14 mouse cellular contexts compared by ENCODE assay signal in the genomic region with DNA sequence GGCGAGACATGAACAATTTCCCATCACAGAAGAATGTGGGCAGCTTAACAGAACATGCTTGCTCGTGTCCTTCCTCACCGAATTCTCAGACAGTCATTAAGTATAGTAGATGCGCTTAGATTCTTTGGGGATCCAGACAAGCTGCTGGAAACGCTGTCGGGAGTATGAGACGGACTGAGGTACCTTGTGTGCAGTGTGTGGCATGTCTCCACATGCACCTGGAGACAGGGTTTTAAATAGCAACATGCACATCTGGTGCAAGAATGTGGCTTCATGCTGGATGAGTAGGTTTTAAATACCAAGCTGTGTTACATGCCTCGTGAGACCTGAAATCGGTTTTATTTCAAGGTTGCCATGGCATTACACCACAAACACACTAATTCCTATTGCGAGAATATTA.
A peak's percentile ranks its signal among the peaks of the same experiment; 100 is the strongest.
DNase-seq lines count a peak whose midpoint lies in the region; ATAC-seq and TF ChIP-seq lines count a peak whose summit lies in the region.
"Had no signal": no experiment of that assay in that cellular context is flagged by ENCODE, and none has a peak within 500 bp of the region (broad histone marks: within the 10 kb centered on the region; RNA-seq: fewer than 3 reads in every experiment).

No protein-coding gene starts in this region.

- no peak for TF ChIP-seq CTCF in brain, embryonic 14.5 days (IDR thresholded peaks at IDR 0.05; ENCODE audit: borderline replicate concordance, extremely low read depth, insufficient read depth, insufficient read length)

- H3K9ac ChIP-seq in limb, embryonic 14.5 days (ENCODE audit: low read depth, low read length, severe bottlenecking) = no peak overlapping the region
- no peak overlapping the region for H3K9ac ChIP-seq in kidney, embryonic 16.5 days (replicated peaks; ENCODE audit: low read length)
- no peak overlapping the region for H3K9ac ChIP-seq in midbrain, embryonic 15.5 days
- H3K9ac ChIP-seq: liver, embryonic 12.5 days had no signal

- no peaks in the 10 kb centered on the region for H3K27me3 ChIP-seq in limb, embryonic 14.5 days (ENCODE audit: control insufficient read depth, insufficient read depth, low read length)
- H3K27me3 ChIP-seq in kidney, embryonic 16.5 days (ENCODE audit: insufficient read depth, low read length) = no peaks in the 10 kb centered on the region
- no peaks in the 10 kb centered on the region for H3K27me3 ChIP-seq in midbrain, embryonic 15.5 days (replicated peaks)
- H3K27me3 ChIP-seq: liver, embryonic 12.5 days had no signal

- peak; percentile 4 for ATAC-seq in CD4-positive, CD25-positive, alpha-beta regulatory T cell, adult 4 months
- peak; percentile 51 for ATAC-seq in limb, embryonic 14.5 days (ENCODE audit: low FRiP score, low read depth)
- no peak; the same call in 1 of the 2 replicates for ATAC-seq in kidney, embryonic 16.5 days (ENCODE audit: low FRiP score, low TSS enrichment)
- no peak for ATAC-seq in midbrain, embryonic 15.5 days (replicated peaks)
- ATAC-seq: liver, embryonic 12.5 days had no signal

- peaks cover 54% of the 10 kb centered on the region for H3K9me3 ChIP-seq in limb, embryonic 14.5 days (ENCODE audit: control insufficient read depth, low read length)
- peaks cover 66% of the 10 kb centered on the region for H3K9me3 ChIP-seq in kidney, embryonic 16.5 days (ENCODE audit: low read length)
- peaks cover 59% of the 10 kb centered on the region for H3K9me3 ChIP-seq in midbrain, embryonic 15.5 days

- H3K4me2 ChIP-seq in limb, embryonic 14.5 days (replicated peaks; ENCODE audit: low read depth, low read length, severe bottlenecking) = no peak overlapping the region
- no peak overlapping the region for H3K4me2 ChIP-seq in kidney, embryonic 16.5 days (replicated peaks; ENCODE audit: low read depth, low read length)
- H3K4me2 ChIP-seq in midbrain, embryonic 15.5 days = no peak overlapping the region
- H3K4me2 ChIP-seq: liver, embryonic 12.5 days had no signal

- WGBS in limb, embryonic 14.5 days = 68% methylated on average over 10 of the region's 10 CpGs
- 82% methylated on average over 10 of the region's 10 CpGs for WGBS in kidney, embryonic 16.5 days
- 81% methylated on average over 10 of the region's 10 CpGs for WGBS in midbrain, embryonic 15.5 days

- H3K4me1 ChIP-seq in limb, embryonic 14.5 days (ENCODE audit: control insufficient read depth, insufficient read depth, low read length) = no peaks in the 10 kb centered on the region
- H3K4me1 ChIP-seq in kidney, embryonic 16.5 days (ENCODE audit: insufficient read depth, low read length) = no peaks in the 10 kb centered on the region
- H3K4me1 ChIP-seq in midbrain, embryonic 15.5 days = no peaks in the 10 kb centered on the region
- H3K4me1 ChIP-seq: liver, embryonic 12.5 days had no signal

- no peak for TF ChIP-seq POLR2A in brain, embryonic 14.5 days (IDR thresholded peaks at IDR 0.05; ENCODE audit: borderline replicate concordance, extremely low read depth, insufficient read depth, insufficient read length, poor library complexity, severe bottlenecking)
- TF ChIP-seq POLR2A in limb, embryonic 14.5 days (IDR thresholded peaks at IDR 0.05; ENCODE audit: borderline replicate concordance, extremely low read depth, insufficient read depth, insufficient read length) = no peak

- H3K36me3 ChIP-seq in limb, embryonic 14.5 days (ENCODE audit: control insufficient read depth, insufficient read depth, low read length) = no peaks in the 10 kb centered on the region
- H3K36me3 ChIP-seq in kidney, embryonic 16.5 days (ENCODE audit: insufficient read depth, low read length) = no peaks in the 10 kb centered on the region
- no peaks in the 10 kb centered on the region for H3K36me3 ChIP-seq in midbrain, embryonic 15.5 days (replicated peaks)
- H3K36me3 ChIP-seq: liver, embryonic 12.5 days had no signal

- peak; percentile 38 for DNase-seq in layer of hippocampus, adult 11-12 months (ENCODE audit: low spot score)
- no peak for DNase-seq in layer of hippocampus, postnatal 10 days (ENCODE audit: low spot score in 2 of 2)
- peak; percentile 34 for DNase-seq in brain, embryonic 14.5 days (ENCODE audit: low read depth)
- peak; percentile 65 for DNase-seq in limb, embryonic 14.5 days (ENCODE audit: low spot score)
- no peak for DNase-seq in natural killer cell, adult 2 months (ENCODE audit: low spot score in 2 of 2)
- DNase-seq: adrenal gland, postnatal 14 days; heart, adult 2 months; heart, postnatal 36 days; layer of hippocampus, postnatal 36 days; lung, postnatal 36 days had no signal

- no peak overlapping the region for H3K4me3 ChIP-seq in limb, embryonic 14.5 days (replicated peaks; ENCODE audit: low read length)
- H3K4me3 ChIP-seq in kidney, embryonic 16.5 days (ENCODE audit: low read length) = no peak overlapping the region
- H3K4me3 ChIP-seq in midbrain, embryonic 15.5 days = no peak overlapping the region
- H3K4me3 ChIP-seq: heart, adult 2 months; liver, embryonic 12.5 days had no signal

- no peak overlapping the region for H3K27ac ChIP-seq in limb, embryonic 14.5 days (replicated peaks; ENCODE audit: low read depth, low read length)
- H3K27ac ChIP-seq in kidney, embryonic 16.5 days (ENCODE audit: low read length) = no peak overlapping the region
- H3K27ac ChIP-seq in midbrain, embryonic 15.5 days = no peak overlapping the region
- H3K27ac ChIP-seq: heart, adult 2 months; liver, embryonic 12.5 days had no signal

Comparison
In these comparisons a context has a peak if more than half of its experiments do, and no peak if none do; other contexts are left out.
1. DNase-seq: peak in layer of hippocampus, adult 11-12 months (single experiment), brain, embryonic 14.5 days (single experiment) and limb, embryonic 14.5 days (single experiment); none in layer of hippocampus, postnatal 10 days (0 of 2) and natural killer cell, adult 2 months (0 of 2).
2. ATAC-seq: peak in CD4-positive, CD25-positive, alpha-beta regulatory T cell, adult 4 months (single experiment) and limb, embryonic 14.5 days (single experiment); none in kidney, embryonic 16.5 days (single experiment) and midbrain, embryonic 15.5 days (single experiment).